Mouse (Mus musculus) lung, adult 2 months (tissue): ENCODE measurements around the gene Asxl2. TPM values are rescaled to one million over a fixed set of nuclear protein-coding genes. Genes with fewer than 3 reads are reported as not detected.

Experiments used
- DNase-seq: peaks from one replicate; pipeline ENCODE4 v3.0.0; 2022
- H3K4me1 ChIP-seq: fragments of 200-500 bp; 2 replicates; pipeline ENCODE4 v1.6.1; 2011; ENCODE audit warnings: low read length; ENCODE audit not compliant: control insufficient read depth, insufficient read depth
- H3K4me3 ChIP-seq: fragments of 200-500 bp; replicated peaks from 2 replicates; pipeline ENCODE3; 2011; ENCODE audit warnings: low read depth, mild to moderate bottlenecking, control low read depth, low read length; ENCODE audit errors: extremely low read depth
- CTCF ChIP-seq: fragments of 200-500 bp; IDR thresholded peaks from 2 replicates; pipeline ENCODE4 v1.5.1; 2011; ENCODE audit warnings: mild to moderate bottlenecking, low read length, control low read depth; ENCODE audit not compliant: insufficient read depth
- POLR2A ChIP-seq: fragments of 200-500 bp; IDR thresholded peaks from 2 replicates; pipeline ENCODE4 v1.6.1; 2011; ENCODE audit warnings: low read depth, mild to moderate bottlenecking, control low read depth, low read length, borderline replicate concordance; ENCODE audit errors: extremely low read depth
- WGBS: fragments of 180-500 bp; shearing (Covaris S2); methylation state at CpG from one replicate; pipeline ENCODE4 v1.1.7; 2018; 5-methylcytosine and 5-hydroxymethylcytosine counted together
- polyA plus RNA-seq: library from polyadenylated mRNA; depleted of rRNA; stranded (reverse); fragments of >200 nt; gene quantifications from 2 replicates; pipeline ENCODE4 v1.2.3, GENCODE M21; 2012

The Asxl2 gene
- polyA plus RNA-seq, 1 experiment: 6.5 TPM

- no peaks in the 10 kb centered on the region for H3K4me1 ChIP-seq
- DNase-seq: no peak
- TF ChIP-seq CTCF (no peak), POLR2A (no peak)
- 53% methylated on average over 3 of the region's 3 CpGs for WGBS
- H3K4me3 ChIP-seq: no peak overlapping the region
Measured at GRCm38 (mm10) chr12:3537616-3538015, 111.0 kb downstream of the Asxl2 start.

DNA sequence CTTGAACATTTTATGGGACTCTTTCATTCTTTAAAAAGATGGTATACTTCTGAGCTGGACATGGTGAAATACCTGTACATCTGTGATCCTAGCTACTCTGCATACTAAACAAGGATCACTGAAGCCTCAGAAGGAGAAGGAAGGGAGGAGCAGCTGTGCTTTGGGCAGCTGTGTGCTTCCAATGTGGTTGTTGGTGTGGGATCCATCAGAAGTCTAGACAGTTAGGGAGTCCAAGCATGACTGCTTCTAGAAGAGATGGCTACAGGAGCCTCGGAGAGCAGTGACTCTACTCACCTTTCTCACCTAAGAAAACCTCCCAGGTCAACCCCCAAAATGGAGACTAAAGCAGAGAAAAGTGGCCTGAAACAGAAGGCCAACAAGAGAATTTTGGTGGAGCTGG lies 111.4 kb downstream of the Asxl2 start:
- WGBS: 83% methylated on average over 1 of the region's 1 CpGs
- no peak overlapping the region for H3K4me3 ChIP-seq
- TF ChIP-seq POLR2A (no peak), CTCF (no peak)
- no peaks in the 10 kb centered on the region for H3K4me1 ChIP-seq
- DNase-seq: no peak

GRCm38 (mm10) chr12:3539605-3540004 lies 112.9 kb downstream of the Asxl2 start:
- no peak for DNase-seq
- Histone ChIP-seq H3K4me3 (no peak overlapping the region), H3K4me1 (no peaks in the 10 kb centered on the region)
- no peak for TF ChIP-seq CTCF
- TF ChIP-seq POLR2A: no peak
- 65% methylated on average over 2 of the region's 2 CpGs for WGBS

GRCm38 (mm10) chr12:3540871-3541270 lies 114.2 kb downstream of the Asxl2 start:
- WGBS: 89% methylated on average over 7 of the region's 7 CpGs
- Histone ChIP-seq H3K4me3 (no peak overlapping the region), H3K4me1 (no peaks in the 10 kb centered on the region)
- no peak for DNase-seq
- no peak for TF ChIP-seq POLR2A
- TF ChIP-seq CTCF: no peak

DNA sequence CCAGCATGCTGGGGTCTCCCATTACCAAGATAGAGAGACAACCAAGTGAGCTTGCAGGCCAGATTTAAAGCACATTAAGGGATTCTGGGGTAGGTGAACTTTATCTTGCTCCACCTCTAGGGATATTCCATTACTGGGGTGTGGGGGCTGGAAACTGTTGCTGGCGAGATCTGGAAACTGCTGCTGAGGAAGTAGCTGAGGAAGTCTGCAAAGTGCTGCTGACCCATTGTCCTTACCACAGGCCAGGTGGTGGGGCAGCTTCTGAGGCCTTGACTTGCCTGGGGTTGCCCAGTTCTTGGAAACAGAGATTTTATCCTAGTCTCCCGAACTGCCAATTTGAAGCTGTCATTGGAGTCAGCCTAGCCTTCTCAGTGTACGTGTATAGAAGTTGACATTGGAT lies 118.8 kb downstream of the Asxl2 start:
- 64% methylated on average over 3 of the region's 3 CpGs for WGBS
- no peak for TF ChIP-seq POLR2A
- TF ChIP-seq CTCF: no peak
- no peak for DNase-seq
- Histone ChIP-seq H3K4me3 (no peak overlapping the region), H3K4me1 (no peaks in the 10 kb centered on the region)

DNA sequence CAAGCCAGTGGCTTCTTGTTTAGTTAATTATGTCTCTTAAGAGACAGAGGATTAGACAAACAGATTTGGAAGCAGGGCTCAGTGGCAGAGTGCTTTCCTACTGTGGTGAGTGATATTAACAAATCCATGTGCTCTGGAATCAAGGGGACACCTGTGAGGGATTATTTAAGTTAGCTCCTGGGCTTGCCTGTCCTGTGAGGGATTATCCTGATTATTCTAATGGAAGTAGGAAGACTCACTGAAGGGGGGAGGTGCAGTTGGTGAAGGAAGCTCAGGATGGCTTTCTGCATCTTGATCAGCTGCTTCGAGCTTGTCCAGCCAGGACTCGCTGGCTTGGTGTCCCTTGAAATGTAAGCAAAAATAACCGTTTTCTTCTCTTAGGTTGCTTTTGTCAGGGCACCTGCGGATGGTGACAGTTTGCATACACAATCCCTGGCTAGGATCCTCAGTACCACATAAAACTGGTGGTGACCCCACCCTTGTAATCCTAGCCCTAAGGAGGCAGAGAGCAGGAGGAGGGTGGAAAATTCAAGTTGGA lies 119.5 kb downstream of the Asxl2 start:
- no peak for DNase-seq
- H3K4me1 ChIP-seq: no peaks in the 10 kb centered on the region
- 43% methylated on average over 4 of the region's 4 CpGs for WGBS
- TF ChIP-seq POLR2A (no peak), CTCF (no peak)
- no peak overlapping the region for H3K4me3 ChIP-seq

GRCm38 (mm10) chr12:3546781-3547180 lies 120.1 kb downstream of the Asxl2 start:
- WGBS: 57% methylated on average over 6 of the region's 6 CpGs
- no peaks in the 10 kb centered on the region for H3K4me1 ChIP-seq
- DNase-seq: no peak
- H3K4me3 ChIP-seq: no peak overlapping the region
- TF ChIP-seq POLR2A (no peak), CTCF (no peak)

DNA sequence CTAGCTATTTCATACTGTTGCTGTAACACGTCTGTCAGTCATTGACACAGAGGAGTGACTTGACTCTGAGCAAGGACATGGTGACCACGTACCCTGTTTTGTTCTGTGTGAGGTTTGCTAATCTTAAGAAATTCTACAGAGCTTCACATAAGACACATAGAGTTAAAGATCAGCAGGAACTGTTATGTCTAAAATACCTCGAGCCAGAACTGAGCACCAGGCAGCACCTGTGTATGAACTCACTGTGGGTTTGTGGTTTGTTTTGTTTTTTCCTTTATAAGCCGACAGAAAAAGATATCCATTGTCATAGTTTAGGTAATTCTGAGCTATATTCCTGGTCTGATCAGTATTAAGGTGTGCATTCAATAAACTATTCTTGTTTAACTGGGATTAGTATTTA lies 120.8 kb downstream of the Asxl2 start:
- no peak for DNase-seq
- 58% methylated on average over 4 of the region's 4 CpGs for WGBS
- H3K4me1 ChIP-seq: no peaks in the 10 kb centered on the region
- TF ChIP-seq CTCF: no peak
- no peak for TF ChIP-seq POLR2A
- no peak overlapping the region for H3K4me3 ChIP-seq

DNA sequence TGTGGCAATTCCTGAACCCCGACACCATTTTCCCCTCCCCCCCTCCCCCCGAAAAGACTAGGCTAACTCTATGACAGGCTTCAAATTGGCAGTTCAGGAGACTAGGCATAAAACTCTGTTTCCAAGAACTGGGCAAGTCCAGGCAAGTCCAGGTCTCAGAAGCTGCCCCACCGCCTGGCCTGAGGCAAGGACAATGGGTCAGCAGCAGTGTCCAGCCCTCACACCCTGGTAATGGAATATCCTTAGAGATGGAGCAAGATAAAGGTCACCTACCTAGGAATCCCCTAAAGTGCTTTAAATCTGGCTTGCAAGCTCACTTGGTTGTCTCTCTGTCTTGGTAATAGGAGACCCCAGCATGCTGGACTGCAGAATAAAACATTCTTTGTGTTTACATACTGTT lies 121.3 kb downstream of the Asxl2 start:
- 62% methylated on average over 3 of the region's 3 CpGs for WGBS
- Histone ChIP-seq H3K4me3 (no peak overlapping the region), H3K4me1 (no peaks in the 10 kb centered on the region)
- DNase-seq: no peak
- TF ChIP-seq POLR2A: no peak
- no peak for TF ChIP-seq CTCF

- TF ChIP-seq CTCF (no peak), POLR2A (no peak)
- no peak overlapping the region for H3K4me3 ChIP-seq
- no peaks in the 10 kb centered on the region for H3K4me1 ChIP-seq
- 37% methylated on average over 5 of the region's 5 CpGs for WGBS
- no peak for DNase-seq
Measured at GRCm38 (mm10) chr12:3548582-3549211, 122.0 kb downstream of the Asxl2 start.
